ENCODE assay signal across 8 mouse cellular contexts in genomic region chr7:63444484-63445345, GRCm38 (mm10). TPM values are rescaled to one million over a fixed set of nuclear protein-coding genes. Genes with fewer than 3 reads are reported as not detected.
DNase-seq lines count a peak whose midpoint lies in the region; ATAC-seq and TF ChIP-seq lines count a peak whose summit lies in the region.
"Had no signal": no experiment of that assay in that cellular context is flagged by ENCODE, and none has a peak within 500 bp of the region (broad histone marks: within the 10 kb centered on the region; RNA-seq: fewer than 3 reads in every experiment).

Gene Otud7a (plus strand): TSS chr7:63444751.

- DNase-seq in adrenal gland, postnatal 14 days, result peak; percentile 81
- DNase-seq in cerebellum, adult 9-10 months, result peak; percentile 93
- peak; percentile 92 for DNase-seq in hindbrain, embryonic 14.5 days (ENCODE audit: low spot score)
- peak; percentile 93 to 95 for DNase-seq in left cerebral cortex, adult 18-20 months (ENCODE audit: low spot score in 2 of 2)
- peak; percentile 82 for DNase-seq in mesoderm, embryonic 11.5 days (ENCODE audit: low read depth, low spot score)

- H3K4me3 ChIP-seq in hindbrain, embryonic 14.5 days (replicated peaks; ENCODE audit: low read length), result peak within 1 kb of the TSS; percentile 69
- H3K4me3 ChIP-seq in small intestine, adult 2 months (ENCODE audit: low read depth, low read length), result peak within 1 kb of the TSS; percentile 45

- TF ChIP-seq POLR2A in small intestine, adult 2 months (IDR thresholded peaks at IDR 0.05; ENCODE audit: low read depth, low read length), result no peak

- H3K4me1 ChIP-seq in hindbrain, embryonic 14.5 days (replicated peaks; ENCODE audit: control insufficient read depth, insufficient read depth, low read length), result peaks cover 8% of the 10 kb centered on the region; the same call in 1 of the 2 replicates
- no peaks in the 10 kb centered on the region for H3K4me1 ChIP-seq in small intestine, adult 2 months (ENCODE audit: control insufficient read depth, insufficient read depth, insufficient read length, low read length)

- no peak for TF ChIP-seq CTCF in small intestine, adult 2 months (IDR thresholded peaks at IDR 0.05; ENCODE audit: extremely low read depth, insufficient read length, insufficient replicate concordance, low read depth, low read length)

- H3K4me2 ChIP-seq in hindbrain, embryonic 14.5 days (replicated peaks), result peak within 1 kb of the TSS; percentile 69

- H3K36me3 ChIP-seq in hindbrain, embryonic 14.5 days (replicated peaks; ENCODE audit: control insufficient read depth, insufficient read depth), result no peaks in the 10 kb centered on the region
- H3K36me3 ChIP-seq in small intestine, adult 2 months (ENCODE audit: control insufficient read depth, insufficient read depth, low read length), result no peaks in the 10 kb centered on the region

- no peaks in the 10 kb centered on the region for H3K27me3 ChIP-seq in hindbrain, embryonic 14.5 days (ENCODE audit: control insufficient read depth, insufficient read depth, low read length)
- H3K27me3 ChIP-seq in small intestine, adult 2 months (ENCODE audit: control insufficient read depth, insufficient read depth, low read length), result no peaks in the 10 kb centered on the region

- H3K27ac ChIP-seq in hindbrain, embryonic 14.5 days, result peak within 1 kb of the TSS; percentile 90
- H3K27ac ChIP-seq in small intestine, adult 2 months (ENCODE audit: insufficient read depth, low read depth, low read length), result no peak within 1 kb of the TSS

- under 1% methylated on average over 82 of the region's 123 CpGs for WGBS in hindbrain, embryonic 14.5 days
- 4% methylated on average over 106 of the region's 123 CpGs for WGBS in small intestine, adult 2 months

- H3K9me3 ChIP-seq in hindbrain, embryonic 14.5 days (ENCODE audit: control insufficient read depth, low read length), result no peaks in the 10 kb centered on the region

- H3K9ac ChIP-seq in hindbrain, embryonic 14.5 days, result peak within 1 kb of the TSS; percentile 84

- peak; percentile 68 for ATAC-seq in frontal cortex, adult (ENCODE audit: low TSS enrichment)
- peak; percentile 95 for ATAC-seq in hindbrain, embryonic 14.5 days (ENCODE audit: low FRiP score)

RNA-seq across cellular contexts. Expression of gene Otud7a, which starts in this region (rescaled TPM):
- 0.63 and 0.83 TPM in 2 replicates for total RNA-seq in adrenal gland, postnatal 14 days (2021)
- 3.5 and 3.7 TPM in 2 replicates for polyA plus RNA-seq in hindbrain, embryonic 14.5 days (2014; fragmentation: Nextera tagmentation; extraction: Ambion mirVana)
- 10 to 100 TPM; 70.7 to 76.8 TPM for total RNA-seq in left cerebral cortex, adult 18-20 months (2021)
- 0.15 TPM in 1 of 2 replicates, not detected in the other for polyA plus RNA-seq in small intestine, adult 2 months (2012; rRNA removed)
- polyA plus RNA-seq: gonadal fat pad, adult 2 months had no signal

Comparison
In these comparisons a context has a peak if more than half of its experiments do, and no peak if none do; other contexts are left out.
1. RNA of gene Otud7a (total RNA-seq): 70.7 to 76.8 TPM in left cerebral cortex, adult 18-20 months; 0.63 to 0.83 TPM in adrenal gland, postnatal 14 days; every median in the first group is over 10 times any median in the second.
2. Peak in DNase-seq in adrenal gland, postnatal 14 days; RNA of the gene not detected or under 1 TPM.
3. Peak in every context shown above with its lines, with median percentiles within 50 percentile points of each other: DNase-seq.